Mouse (Mus musculus): Measurements from ENCODE around the gene Cspg4.
A peak's percentile ranks its signal among the peaks of the same experiment; 100 is the strongest.

Gene Cspg4

DNA sequence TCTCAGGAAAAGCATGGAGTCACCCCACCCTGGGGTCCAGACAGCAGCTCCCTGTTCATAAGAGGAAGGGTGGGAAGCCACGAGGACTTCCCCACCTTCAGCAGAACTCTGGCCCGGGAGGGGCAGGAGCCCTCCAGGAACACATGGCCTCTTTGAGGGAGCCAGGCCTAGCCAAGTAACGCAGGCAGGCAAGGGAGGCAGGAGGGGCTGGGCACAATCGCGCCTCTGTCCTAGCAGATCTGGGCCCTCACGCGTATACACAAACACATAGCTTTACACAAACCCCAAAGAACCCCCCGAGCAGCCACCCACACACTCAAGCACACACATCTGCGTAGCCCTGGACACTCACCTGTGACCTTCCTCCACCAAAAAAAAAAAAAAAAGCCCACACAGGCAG is 16.0 kb downstream of the Cspg4 start:
- peaks cover 41% of the 10 kb centered on the region for H3K27me3 ChIP-seq (ENCODE audit: insufficient read depth, low read length)
- TF ChIP-seq CTCF (conservative IDR thresholded peaks at IDR 0.05; ENCODE audit: low read length) (no peak), POU5F1 (IDR thresholded peaks at IDR 0.05; ENCODE audit: borderline replicate concordance, low read length) (no peak), NANOG (IDR thresholded peaks at IDR 0.05; ENCODE audit: borderline replicate concordance, low read length) (no peak)
- H3K4me3 ChIP-seq (replicated peaks; ENCODE audit: low read length), result no peak overlapping the region
- H3K4me1 ChIP-seq (replicated peaks; ENCODE audit: low read depth, low read length), result peaks cover 44% of the 10 kb centered on the region
- H3K9me3 ChIP-seq (ENCODE audit: low read length), result no peaks in the 10 kb centered on the region
- no peaks in the 10 kb centered on the region for H3K36me3 ChIP-seq (ENCODE audit: insufficient read depth, low read length)

GRCm38 (mm10) chr9:56881539-56882082 is 16.8 kb downstream of the Cspg4 start:
- H3K27me3 ChIP-seq (ENCODE audit: insufficient read depth, low read length), result peaks cover 42% of the 10 kb centered on the region
- no peaks in the 10 kb centered on the region for H3K36me3 ChIP-seq (ENCODE audit: insufficient read depth, low read length)
- H3K4me1 ChIP-seq (replicated peaks; ENCODE audit: low read depth, low read length), result peaks cover 38% of the 10 kb centered on the region
- H3K9me3 ChIP-seq (ENCODE audit: low read length), result no peaks in the 10 kb centered on the region
- TF ChIP-seq NANOG (IDR thresholded peaks at IDR 0.05; ENCODE audit: borderline replicate concordance, low read length), result no peak
- no peak for TF ChIP-seq POU5F1 (IDR thresholded peaks at IDR 0.05; ENCODE audit: borderline replicate concordance, low read length)
- TF ChIP-seq CTCF (conservative IDR thresholded peaks at IDR 0.05; ENCODE audit: low read length), result no peak
- no peak overlapping the region for H3K4me3 ChIP-seq (replicated peaks; ENCODE audit: low read length)

GRCm38 (mm10) chr9:56882283-56882682 is 17.4 kb downstream of the Cspg4 start:
- Histone ChIP-seq H3K36me3 (ENCODE audit: insufficient read depth, low read length) (no peaks in the 10 kb centered on the region), H3K27me3 (ENCODE audit: insufficient read depth, low read length) (peaks cover 44% of the 10 kb centered on the region), H3K4me3 (replicated peaks; ENCODE audit: low read length) (no peak overlapping the region), H3K4me1 (replicated peaks; ENCODE audit: low read depth, low read length) (peaks cover 32% of the 10 kb centered on the region), H3K9me3 (ENCODE audit: low read length) (no peaks in the 10 kb centered on the region)
- no peak for TF ChIP-seq CTCF (conservative IDR thresholded peaks at IDR 0.05; ENCODE audit: low read length)
- no peak for TF ChIP-seq NANOG (IDR thresholded peaks at IDR 0.05; ENCODE audit: borderline replicate concordance, low read length)

DNA sequence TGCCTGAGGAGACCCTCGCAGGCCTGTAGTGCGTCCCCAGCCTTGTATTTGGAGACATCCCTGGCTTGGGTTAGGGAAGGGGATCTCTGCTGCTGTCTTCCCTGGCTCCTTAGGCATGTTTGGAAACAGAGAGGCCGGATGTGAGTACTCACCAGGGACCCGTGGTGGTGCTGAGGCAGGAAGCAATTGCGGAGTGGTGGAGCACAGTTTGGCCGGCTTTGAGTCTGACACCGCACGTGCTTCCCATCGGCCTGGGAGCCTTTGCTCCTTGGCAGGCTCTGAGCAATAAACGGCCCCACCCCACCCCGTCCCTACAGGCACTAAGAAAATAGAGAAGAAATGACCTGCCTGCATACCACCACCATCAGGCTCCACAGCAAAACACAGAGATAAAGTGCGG is 18.0 kb downstream of the Cspg4 start:
- TF ChIP-seq NANOG (IDR thresholded peaks at IDR 0.05; ENCODE audit: borderline replicate concordance, low read length), result no peak
- TF ChIP-seq CTCF (conservative IDR thresholded peaks at IDR 0.05; ENCODE audit: low read length), result no peak
- Histone ChIP-seq H3K4me3 (replicated peaks; ENCODE audit: low read length) (no peak overlapping the region), H3K4me1 (replicated peaks; ENCODE audit: low read depth, low read length) (peaks cover 27% of the 10 kb centered on the region), H3K9me3 (ENCODE audit: low read length) (no peaks in the 10 kb centered on the region), H3K27me3 (ENCODE audit: insufficient read depth, low read length) (peaks cover 45% of the 10 kb centered on the region), H3K36me3 (ENCODE audit: insufficient read depth, low read length) (no peaks in the 10 kb centered on the region)

- Histone ChIP-seq H3K27me3 (ENCODE audit: insufficient read depth, low read length) (peaks cover 47% of the 10 kb centered on the region), H3K4me3 (replicated peaks; ENCODE audit: low read length) (no peak overlapping the region), H3K36me3 (ENCODE audit: insufficient read depth, low read length) (no peaks in the 10 kb centered on the region), H3K9me3 (ENCODE audit: low read length) (no peaks in the 10 kb centered on the region), H3K4me1 (replicated peaks; ENCODE audit: low read depth, low read length) (peaks cover 22% of the 10 kb centered on the region)
- TF ChIP-seq NANOG (IDR thresholded peaks at IDR 0.05; ENCODE audit: borderline replicate concordance, low read length), result no peak
- TF ChIP-seq POU5F1 (IDR thresholded peaks at IDR 0.05; ENCODE audit: borderline replicate concordance, low read length), result no peak
Observed at GRCm38 (mm10) chr9:56883470-56883869, 18.6 kb downstream of the Cspg4 start.

- Histone ChIP-seq H3K4me1 (replicated peaks; ENCODE audit: low read depth, low read length) (peaks cover 22% of the 10 kb centered on the region), H3K9me3 (ENCODE audit: low read length) (no peaks in the 10 kb centered on the region), H3K36me3 (ENCODE audit: insufficient read depth, low read length) (no peaks in the 10 kb centered on the region), H3K27me3 (ENCODE audit: insufficient read depth, low read length) (peaks cover 45% of the 10 kb centered on the region), H3K4me3 (replicated peaks; ENCODE audit: low read length) (no peak overlapping the region)
- no peak for TF ChIP-seq CTCF (conservative IDR thresholded peaks at IDR 0.05; ENCODE audit: low read length)
Observed at GRCm38 (mm10) chr9:56884328-56884727, 19.5 kb downstream of the Cspg4 start.

- H3K27me3 ChIP-seq (ENCODE audit: insufficient read depth, low read length), result peaks cover 43% of the 10 kb centered on the region
- H3K4me3 ChIP-seq (replicated peaks; ENCODE audit: low read length), result no peak overlapping the region
- TF ChIP-seq NANOG (IDR thresholded peaks at IDR 0.05; ENCODE audit: borderline replicate concordance, low read length), result no peak
- peak; percentile 39 for TF ChIP-seq CTCF (conservative IDR thresholded peaks at IDR 0.05; ENCODE audit: low read length)
- no peak for TF ChIP-seq POU5F1 (IDR thresholded peaks at IDR 0.05; ENCODE audit: borderline replicate concordance, low read length)
- H3K4me1 ChIP-seq (replicated peaks; ENCODE audit: low read depth, low read length), result peaks cover 28% of the 10 kb centered on the region
- no peaks in the 10 kb centered on the region for H3K9me3 ChIP-seq (ENCODE audit: low read length)
- no peaks in the 10 kb centered on the region for H3K36me3 ChIP-seq (ENCODE audit: insufficient read depth, low read length)
Observed at GRCm38 (mm10) chr9:56886113-56886512, 21.3 kb downstream of the Cspg4 start.

GRCm38 (mm10) chr9:56886601-56887000 is 21.8 kb downstream of the Cspg4 start:
- H3K4me1 ChIP-seq (replicated peaks; ENCODE audit: low read depth, low read length), result peaks cover 30% of the 10 kb centered on the region
- TF ChIP-seq POU5F1 (IDR thresholded peaks at IDR 0.05; ENCODE audit: borderline replicate concordance, low read length), result no peak
- TF ChIP-seq CTCF (conservative IDR thresholded peaks at IDR 0.05; ENCODE audit: low read length), result no peak
- no peak for TF ChIP-seq NANOG (IDR thresholded peaks at IDR 0.05; ENCODE audit: borderline replicate concordance, low read length)
- no peaks in the 10 kb centered on the region for H3K9me3 ChIP-seq (ENCODE audit: low read length)
- H3K36me3 ChIP-seq (ENCODE audit: insufficient read depth, low read length), result no peaks in the 10 kb centered on the region
- no peak overlapping the region for H3K4me3 ChIP-seq (replicated peaks; ENCODE audit: low read length)
- H3K27me3 ChIP-seq (ENCODE audit: insufficient read depth, low read length), result peaks cover 43% of the 10 kb centered on the region

DNA sequence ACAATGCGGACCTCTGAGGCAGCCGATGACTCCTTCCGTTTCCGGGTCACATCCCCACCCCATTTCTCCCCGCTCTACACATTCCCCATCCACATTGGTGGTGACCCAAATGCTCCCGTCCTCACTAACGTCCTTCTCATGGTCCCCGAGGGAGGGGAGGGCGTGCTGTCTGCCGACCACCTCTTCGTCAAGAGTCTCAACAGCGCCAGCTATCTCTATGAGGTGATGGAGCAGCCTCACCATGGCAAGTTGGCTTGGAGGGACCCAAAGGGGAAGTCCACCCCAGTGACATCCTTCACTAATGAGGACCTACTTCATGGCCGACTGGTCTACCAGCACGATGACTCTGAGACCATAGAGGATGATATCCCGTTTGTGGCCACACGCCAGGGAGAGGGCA is 22.7 kb downstream of the Cspg4 start:
- H3K36me3 ChIP-seq (ENCODE audit: insufficient read depth, low read length), result no peaks in the 10 kb centered on the region
- no peaks in the 10 kb centered on the region for H3K9me3 ChIP-seq (ENCODE audit: low read length)
- H3K4me1 ChIP-seq (replicated peaks; ENCODE audit: low read depth, low read length), result peaks cover 33% of the 10 kb centered on the region
- H3K27me3 ChIP-seq (ENCODE audit: insufficient read depth, low read length), result peaks cover 52% of the 10 kb centered on the region
- TF ChIP-seq POU5F1 (IDR thresholded peaks at IDR 0.05; ENCODE audit: borderline replicate concordance, low read length) (no peak), CTCF (conservative IDR thresholded peaks at IDR 0.05; ENCODE audit: low read length) (no peak), NANOG (IDR thresholded peaks at IDR 0.05; ENCODE audit: borderline replicate concordance, low read length) (no peak)
- no peak overlapping the region for H3K4me3 ChIP-seq (replicated peaks; ENCODE audit: low read length)
